Mouse (Mus musculus) erythroblast, embryonic 14.5 days (primary cell): ENCODE measurements around the gene Slf2. TPM values are rescaled to one million over a fixed set of nuclear protein-coding genes. Genes with fewer than 3 reads are reported as not detected.

ENCODE experiments used
- H3K27me3 ChIP-seq: 2 replicates; pipeline ENCODE4 v1.6.1; 2012; ENCODE audit warnings: inconsistent platforms; ENCODE audit not compliant: control insufficient read depth
- H3K36me3 ChIP-seq: 2 replicates; pipeline ENCODE4 v1.6.1; 2012; ENCODE audit warnings: mild to moderate bottlenecking, inconsistent platforms; ENCODE audit not compliant: control insufficient read depth
- H3K4me1 ChIP-seq: 2 replicates; pipeline ENCODE4 v1.6.1; 2012; ENCODE audit warnings: inconsistent platforms; ENCODE audit not compliant: control insufficient read depth
- H3K4me3 ChIP-seq: replicated peaks from 2 replicates; pipeline ENCODE3; 2012; ENCODE audit warnings: moderate library complexity, mild to moderate bottlenecking, inconsistent platforms
- H3K9me3 ChIP-seq: 2 replicates; pipeline ENCODE4 v1.6.1; 2012; ENCODE audit warnings: low read length, inconsistent platforms, mixed read lengths; ENCODE audit not compliant: control insufficient read depth
- GATA1 ChIP-seq: IDR thresholded peaks from 2 replicates; pipeline ENCODE4 v1.6.1; 2012; ENCODE audit warnings: low read length, inconsistent platforms, mixed read lengths
- TAL1 ChIP-seq: IDR thresholded peaks from 3 replicates; pipeline ENCODE4 v1.6.1; 2012; ENCODE audit warnings: low read length, inconsistent platforms, mixed read lengths
- polyA plus RNA-seq: library from polyadenylated mRNA; stranded (reverse); fragments of >175 nt; gene quantifications from 2 replicates; pipeline ENCODE4 v1.2.3, GENCODE M21; 2012

Gene Slf2
- 0.54 and 0.61 TPM in 2 replicates for polyA plus RNA-seq

DNA sequence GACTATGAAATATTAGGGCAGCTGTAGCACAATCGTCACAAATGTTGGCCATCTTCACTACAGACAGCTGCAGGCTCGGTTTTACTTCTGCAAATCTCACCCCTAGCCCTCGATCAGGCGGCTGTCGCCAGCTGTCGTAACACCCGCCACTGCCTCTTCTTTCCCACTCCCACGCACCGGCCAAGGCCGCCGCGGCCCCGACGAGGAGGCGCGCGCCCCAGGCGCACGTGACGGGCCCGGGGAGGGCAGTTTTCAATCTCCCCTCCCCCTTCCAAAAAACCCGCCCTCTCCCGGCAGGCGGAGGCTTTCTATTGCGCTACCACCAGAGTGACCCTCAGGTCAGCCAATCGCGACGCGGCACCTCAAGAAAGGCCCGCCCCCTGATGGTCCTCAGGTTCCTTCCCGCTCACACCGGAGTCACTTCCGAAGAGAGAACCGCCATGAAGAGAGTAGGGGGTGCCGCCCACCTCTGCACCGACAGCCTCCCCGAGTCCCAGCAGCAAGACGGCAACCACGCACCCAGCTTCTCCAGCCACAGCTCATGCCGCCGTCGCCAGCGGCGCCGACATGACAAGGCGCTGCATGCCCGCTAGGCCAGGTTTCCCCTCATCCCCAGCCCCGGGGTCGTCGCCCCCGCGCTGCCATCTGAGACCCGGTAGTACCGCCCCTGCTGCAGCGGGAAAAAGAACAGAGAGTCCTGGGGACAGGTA, at the start of gene Slf2:
Gene Slf2 (plus strand): TSS at position 408 of the 710 bp plus-strand sequence.
- no peak for TF ChIP-seq TAL1
- TF ChIP-seq GATA1, result no peak
- Histone ChIP-seq H3K27me3 (peaks cover 7% of the 10 kb centered on the region), H3K9me3 (no peaks in the 10 kb centered on the region), H3K36me3 (peaks cover 32% of the 10 kb centered on the region), H3K4me3 (peak within 1 kb of the TSS; percentile 100), H3K4me1 (peaks cover 23% of the 10 kb centered on the region)

GRCm38 (mm10) chr19:44882552-44883024, 48.4 kb upstream of the Slf2 start:
- Histone ChIP-seq H3K4me3 (no peak overlapping the region), H3K36me3 (no peaks in the 10 kb centered on the region), H3K4me1 (no peaks in the 10 kb centered on the region), H3K27me3 (peaks cover 62% of the 10 kb centered on the region), H3K9me3 (no peaks in the 10 kb centered on the region; the same call in 1 of the 2 replicates)
- TF ChIP-seq GATA1, result no peak
- no peak for TF ChIP-seq TAL1

DNA sequence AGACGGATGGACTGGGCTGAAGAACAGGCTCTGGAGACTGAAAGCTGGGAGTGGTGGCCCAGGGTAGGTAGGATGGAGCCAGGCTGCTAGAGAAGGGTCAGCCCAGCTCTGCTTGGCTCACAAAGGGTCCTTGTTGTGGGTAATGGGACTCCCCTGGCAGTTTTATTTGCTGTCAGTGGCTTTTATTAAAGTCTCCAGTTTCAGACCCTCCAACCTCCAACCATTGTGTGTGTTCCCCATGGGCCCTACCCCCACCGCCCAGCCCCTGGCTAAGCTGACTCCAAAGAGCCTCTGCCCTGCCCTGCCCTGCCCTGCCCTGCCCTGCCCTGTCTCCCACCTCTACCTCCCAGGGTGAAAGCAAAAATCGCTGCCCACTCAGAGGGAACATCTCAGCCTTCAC, 46.6 kb upstream of the Slf2 start:
- Histone ChIP-seq H3K4me1 (no peaks in the 10 kb centered on the region), H3K27me3 (peaks cover 60% of the 10 kb centered on the region), H3K4me3 (no peak overlapping the region), H3K9me3 (no peaks in the 10 kb centered on the region; the same call in 1 of the 2 replicates), H3K36me3 (no peaks in the 10 kb centered on the region)
- TF ChIP-seq GATA1 (no peak), TAL1 (no peak)

DNA sequence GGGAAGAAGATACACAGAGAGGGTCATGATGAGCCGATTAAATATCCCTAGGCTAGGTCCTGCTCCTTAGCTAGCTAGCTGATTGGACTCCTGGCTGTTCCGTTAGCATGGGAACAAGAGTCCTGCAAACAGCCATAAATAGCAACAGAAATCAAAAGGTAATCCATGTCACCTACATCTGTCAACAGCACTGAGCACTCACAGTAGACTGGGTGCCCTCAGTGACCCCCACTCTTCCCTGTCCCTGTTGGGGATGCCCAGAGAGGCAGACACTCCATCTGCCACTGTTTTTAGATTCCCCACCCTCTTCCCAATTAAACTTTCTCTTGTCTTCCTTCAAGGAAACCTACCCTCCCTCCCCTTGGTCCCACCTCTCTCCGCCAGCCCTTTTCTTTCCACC, 44.5 kb upstream of the Slf2 start:
- TF ChIP-seq TAL1, result no peak
- TF ChIP-seq GATA1, result no peak
- H3K36me3 ChIP-seq, result no peaks in the 10 kb centered on the region
- no peaks in the 10 kb centered on the region; the same call in 1 of the 2 replicates for H3K9me3 ChIP-seq
- peaks cover 52% of the 10 kb centered on the region for H3K27me3 ChIP-seq
- no peak overlapping the region for H3K4me3 ChIP-seq
- H3K4me1 ChIP-seq, result no peaks in the 10 kb centered on the region

DNA sequence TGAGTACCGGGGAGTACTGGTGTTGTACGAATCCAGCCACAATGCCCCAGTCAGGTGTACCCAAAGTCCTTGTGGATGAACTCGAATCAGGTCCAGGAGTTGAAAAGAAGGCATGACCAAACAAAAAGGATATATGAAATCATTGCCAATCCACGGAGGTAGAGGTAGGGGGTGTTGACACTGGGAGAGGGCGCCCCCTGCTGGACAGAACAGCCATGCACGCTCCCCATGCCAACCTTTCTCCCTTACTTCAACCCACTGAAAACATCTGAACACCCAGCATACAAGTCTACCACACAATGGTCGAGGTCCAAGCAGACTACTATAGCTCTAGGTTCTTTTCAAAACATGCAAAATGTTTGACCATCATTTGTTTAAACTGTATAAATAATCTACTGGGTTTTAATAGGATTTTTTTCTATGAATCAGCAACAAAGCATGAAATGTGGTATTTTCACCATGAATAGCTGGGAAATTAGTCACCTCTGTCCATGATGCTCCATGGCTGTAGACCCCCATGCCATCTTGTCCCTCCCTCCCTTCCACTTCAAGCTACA, 43.2 kb upstream of the Slf2 start:
- Histone ChIP-seq H3K9me3 (no peaks in the 10 kb centered on the region; the same call in 1 of the 2 replicates), H3K36me3 (no peaks in the 10 kb centered on the region), H3K27me3 (peaks cover 39% of the 10 kb centered on the region), H3K4me1 (no peaks in the 10 kb centered on the region), H3K4me3 (no peak overlapping the region)
- TF ChIP-seq TAL1, result no peak
- no peak for TF ChIP-seq GATA1

- H3K27me3 ChIP-seq, result peaks cover 25% of the 10 kb centered on the region
- no peak for TF ChIP-seq GATA1
- no peak for TF ChIP-seq TAL1
- no peaks in the 10 kb centered on the region for H3K9me3 ChIP-seq
- H3K36me3 ChIP-seq, result no peaks in the 10 kb centered on the region
- no peaks in the 10 kb centered on the region for H3K4me1 ChIP-seq
- no peak overlapping the region for H3K4me3 ChIP-seq
Observed at GRCm38 (mm10) chr19:44889548-44889947, 41.4 kb upstream of the Slf2 start.

GRCm38 (mm10) chr19:44891446-44891845, 39.5 kb upstream of the Slf2 start:
- H3K4me1 ChIP-seq, result no peaks in the 10 kb centered on the region
- no peaks in the 10 kb centered on the region for H3K9me3 ChIP-seq
- H3K27me3 ChIP-seq, result peaks cover 19% of the 10 kb centered on the region
- no peak overlapping the region for H3K4me3 ChIP-seq
- no peak for TF ChIP-seq GATA1
- TF ChIP-seq TAL1, result no peak
- H3K36me3 ChIP-seq, result no peaks in the 10 kb centered on the region

GRCm38 (mm10) chr19:44893231-44893871, 37.6 kb upstream of the Slf2 start:
- no peaks in the 10 kb centered on the region for H3K9me3 ChIP-seq
- no peaks in the 10 kb centered on the region for H3K36me3 ChIP-seq
- TF ChIP-seq TAL1, result no peak
- TF ChIP-seq GATA1, result no peak
- peaks cover 9% of the 10 kb centered on the region for H3K27me3 ChIP-seq
- no peak overlapping the region for H3K4me3 ChIP-seq
- no peaks in the 10 kb centered on the region for H3K4me1 ChIP-seq

DNA sequence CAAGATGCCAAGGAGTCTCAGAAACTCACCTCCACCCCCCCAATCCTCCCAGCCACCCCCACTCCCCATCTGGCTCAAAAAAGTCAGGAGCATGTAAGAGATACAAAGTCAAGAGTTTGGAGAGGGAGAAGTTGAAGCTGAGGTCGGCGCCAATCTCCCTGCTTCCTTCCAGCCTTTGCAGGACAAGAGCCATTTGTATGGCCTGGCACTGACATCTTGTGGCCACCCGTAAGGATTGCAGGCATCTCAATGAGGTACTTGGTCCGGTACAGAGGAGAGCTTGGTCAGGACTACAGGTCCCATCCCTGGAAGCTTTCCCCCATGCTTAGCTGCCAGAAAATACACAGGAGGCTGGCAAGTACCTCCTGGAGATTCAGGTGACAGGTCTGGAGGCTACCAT, 35.7 kb upstream of the Slf2 start:
- H3K4me1 ChIP-seq, result no peaks in the 10 kb centered on the region
- H3K4me3 ChIP-seq, result no peak overlapping the region
- TF ChIP-seq TAL1 (no peak), GATA1 (no peak)
- H3K9me3 ChIP-seq, result no peaks in the 10 kb centered on the region
- H3K27me3 ChIP-seq, result peaks cover 7% of the 10 kb centered on the region; the same call in 1 of the 2 replicates
- no peaks in the 10 kb centered on the region for H3K36me3 ChIP-seq
